Mouse (Mus musculus) cerebellum, postnatal 4 days (tissue): ENCODE measurements around the gene Sema4a.
A peak's percentile ranks its signal among the peaks of the same experiment; 100 is the strongest.

Experiments used
- DNase-seq, 2 experiments: peaks; one replicate each; pipeline ENCODE4 v3.0.0; 2022; ENCODE audit warnings: low spot score in 2 of 2, mixed read lengths in 1 of 2

The Sema4a gene

GRCm38 (mm10) chr3:88427342-88427905 is 33.6 kb downstream of the Sema4a start:
- DNase-seq, result no peak

GRCm38 (mm10) chr3:88425708-88426420 is 35.1 kb downstream of the Sema4a start:
- no peak for DNase-seq

- DNase-seq, result no peak
Measured at GRCm38 (mm10) chr3:88425330-88425689, 35.7 kb downstream of the Sema4a start.

- peak; percentile 76 to 92 for DNase-seq
Measured at GRCm38 (mm10) chr3:88424605-88425329, 36.2 kb downstream of the Sema4a start, which contains the start of gene Slc25a44. TSS of gene Slc25a44 (minus strand) at chr3:88425139.

- DNase-seq, result no peak
Measured at GRCm38 (mm10) chr3:88422020-88422720, 38.8 kb downstream of the Sema4a start.

GRCm38 (mm10) chr3:88420771-88421170 is 40.2 kb downstream of the Sema4a start:
- no peak for DNase-seq

- no peak for DNase-seq
Measured at GRCm38 (mm10) chr3:88418016-88418415, 43.0 kb downstream of the Sema4a start.

GRCm38 (mm10) chr3:88415668-88416067 is 45.3 kb downstream of the Sema4a start:
- no peak for DNase-seq

GRCm38 (mm10) chr3:88412636-88413035 is 48.3 kb downstream of the Sema4a start:
- DNase-seq, result no peak

GRCm38 (mm10) chr3:88411681-88412080 is 49.3 kb downstream of the Sema4a start:
- no peak for DNase-seq

- no peak for DNase-seq
Measured at GRCm38 (mm10) chr3:88410645-88411031, 50.3 kb downstream of the Sema4a start.

- DNase-seq, result peak; percentile 76 to 85
Measured at GRCm38 (mm10) chr3:88409741-88410644, 51.0 kb downstream of the Sema4a start, which contains the start of gene Pmf1. TSS of gene Pmf1 (minus strand) at chr3:88410331.

GRCm38 (mm10) chr3:88408953-88409352 is 52.0 kb downstream of the Sema4a start:
- no peak for DNase-seq

- DNase-seq, result no peak
Measured at GRCm38 (mm10) chr3:88407529-88407928, 53.5 kb downstream of the Sema4a start.

GRCm38 (mm10) chr3:88407090-88407489 is 53.9 kb downstream of the Sema4a start:
- peak; percentile 33 to 58 for DNase-seq

- no peak for DNase-seq
Measured at GRCm38 (mm10) chr3:88403522-88404230, 57.3 kb downstream of the Sema4a start.

- DNase-seq, result peak in 1 of 2 experiments; percentile 33
Measured at GRCm38 (mm10) chr3:88398666-88399065, 62.3 kb downstream of the Sema4a start.

- DNase-seq, result no peak
Measured at GRCm38 (mm10) chr3:88395742-88396141, 65.2 kb downstream of the Sema4a start.

GRCm38 (mm10) chr3:88395288-88395687 is 65.7 kb downstream of the Sema4a start:
- DNase-seq, result no peak

- no peak for DNase-seq
Measured at GRCm38 (mm10) chr3:88393776-88394375, 67.1 kb downstream of the Sema4a start.
